Mouse (Mus musculus) MEL (cell line): ENCODE results near the gene Atp6v1e2. TPM values are rescaled to one million over a fixed set of nuclear protein-coding genes. Genes with fewer than 3 reads are reported as not detected.

ENCODE experiments used
- DNase-seq: peaks from one replicate; pipeline ENCODE4 v3.0.0; 2011; ENCODE audit warnings: low read depth, low spot score
- H3K27ac ChIP-seq: 2 replicates; pipeline ENCODE4 v1.5.1; 2012; ENCODE audit warnings: low read depth, mild to moderate bottlenecking, control low read depth, low read length, moderate library complexity; ENCODE audit not compliant: control insufficient read depth
- H3K27me3 ChIP-seq, 2 experiments: fragments of 150-350 bp in 1 of 2; sonication (generic) in 1 of 2; 2 replicates each; pipeline ENCODE4 v1.6.1; 2012; ENCODE audit warnings: low read length in 2 of 2, mild to moderate bottlenecking in 2 of 2, improper control_type of control experiment in 1 of 2, moderate library complexity in 1 of 2; ENCODE audit not compliant: insufficient read depth in 2 of 2, control insufficient read depth in 1 of 2
- H3K36me3 ChIP-seq, 2 experiments: 2 replicates each; pipeline ENCODE4 v1.6.1; 2012 to 2014; ENCODE audit warnings: low read length in 2 of 2, improper control_type of control experiment in 1 of 2, inconsistent platforms in 1 of 2, mild to moderate bottlenecking in 1 of 2; ENCODE audit not compliant: insufficient read depth in 2 of 2, control insufficient read depth in 1 of 2
- H3K4me1 ChIP-seq, 2 experiments: fragments of 150-350 bp in 1 of 2; sonication (generic) in 1 of 2; 2 replicates each; pipeline ENCODE4 v1.6.1; 2012; ENCODE audit warnings: low read length in 2 of 2, improper control_type of control experiment in 1 of 2, mild to moderate bottlenecking in 1 of 2; ENCODE audit not compliant: insufficient read depth in 2 of 2, control insufficient read depth in 1 of 2
- H3K4me3 ChIP-seq, 2 experiments: fragments of 150-350 bp in 1 of 2; sonication (generic) in 1 of 2; 2 replicates each; pipeline ENCODE4 v1.5.1; 2012; ENCODE audit warnings: low read depth in 2 of 2, low read length in 2 of 2, mild to moderate bottlenecking in 2 of 2, moderate library complexity in 2 of 2, control low read depth in 1 of 2, improper control_type of control experiment in 1 of 2; ENCODE audit not compliant: control insufficient read depth in 1 of 2, insufficient read depth in 1 of 2
- H3K79me2 ChIP-seq: 2 replicates; pipeline ENCODE4 v1.6.1; 2012; ENCODE audit warnings: mild to moderate bottlenecking, low read length, moderate library complexity; ENCODE audit not compliant: control insufficient read depth, poor library complexity, insufficient read depth
- H3K9ac ChIP-seq: 2 replicates; pipeline ENCODE4 v1.6.1; 2012; ENCODE audit warnings: low read depth, mild to moderate bottlenecking, control low read depth, low read length, moderate library complexity; ENCODE audit not compliant: control insufficient read depth, poor library complexity, severe bottlenecking
- H3K9me3 ChIP-seq: fragments of 150-350 bp; sonication (generic); replicated peaks from 2 replicates; pipeline ENCODE4 v1.6.1; 2012; ENCODE audit warnings: mild to moderate bottlenecking, low read length, improper control_type of control experiment, moderate library complexity; ENCODE audit not compliant: insufficient read depth
- CHD1 ChIP-seq: IDR thresholded peaks from 2 replicates; pipeline ENCODE4 v1.6.1; 2012; ENCODE audit warnings: low read depth, mild to moderate bottlenecking, inconsistent platforms, low read length, improper control_type of control experiment
- CHD2 ChIP-seq: IDR thresholded peaks from 2 replicates; pipeline ENCODE4 v1.6.1; 2011; ENCODE audit warnings: low read length, improper control_type of control experiment
- CTCF ChIP-seq, 3 experiments: IDR thresholded peaks in 2 of 3; conservative IDR thresholded peaks in 1 of 3; 2 replicates each; pipeline ENCODE4 v1.5.1; 2011 to 2012; ENCODE audit warnings: low read length in 3 of 3, low read depth in 2 of 3, mild to moderate bottlenecking in 2 of 3, improper control_type of control experiment in 1 of 3, inconsistent platforms in 1 of 3, mixed read lengths in 1 of 3, moderate library complexity in 1 of 3; ENCODE audit not compliant: control insufficient read depth in 1 of 3, insufficient read depth in 1 of 3, poor library complexity in 1 of 3, severe bottlenecking in 1 of 3
- ELF1 ChIP-seq: IDR thresholded peaks from 2 replicates; pipeline ENCODE4 v1.6.1; 2014; ENCODE audit warnings: low read depth, mild to moderate bottlenecking, inconsistent platforms, low read length, improper control_type of control experiment, moderate library complexity
- ETS1 ChIP-seq: IDR thresholded peaks from 2 replicates; pipeline ENCODE4 v1.6.1; 2012; ENCODE audit warnings: low read depth, mild to moderate bottlenecking, inconsistent platforms, low read length, improper control_type of control experiment, moderate library complexity
- HCFC1 ChIP-seq: IDR thresholded peaks from 2 replicates; pipeline ENCODE4 v1.6.1; 2012; ENCODE audit warnings: low read depth, mild to moderate bottlenecking, inconsistent platforms, low read length, improper control_type of control experiment, moderate library complexity
- KAT2A ChIP-seq: conservative IDR thresholded peaks from 2 replicates; pipeline ENCODE4 v1.6.1; 2012; ENCODE audit warnings: low read depth, low read length, improper control_type of control experiment, inconsistent platforms
- MAFK ChIP-seq: IDR thresholded peaks from 2 replicates; pipeline ENCODE4 v1.6.1; 2011; ENCODE audit warnings: low read depth, mild to moderate bottlenecking, low read length, improper control_type of control experiment, borderline replicate concordance
- MYB ChIP-seq: IDR thresholded peaks from 2 replicates; pipeline ENCODE4 v1.6.1; 2011; ENCODE audit warnings: mild to moderate bottlenecking, low read depth, low read length, improper control_type of control experiment
- MYC ChIP-seq: IDR thresholded peaks from 2 replicates; pipeline ENCODE4 v1.6.1; 2011; ENCODE audit warnings: low read depth, mild to moderate bottlenecking, low read length, improper control_type of control experiment, moderate library complexity
- NRF1 ChIP-seq: IDR thresholded peaks from 2 replicates; pipeline ENCODE4 v1.6.1; 2014; ENCODE audit warnings: low read depth, mild to moderate bottlenecking, inconsistent platforms, low read length, improper control_type of control experiment, moderate library complexity; ENCODE audit not compliant: poor library complexity, insufficient read depth, severe bottlenecking
- POLR2A ChIP-seq, 2 experiments: IDR thresholded peaks; 2 replicates each; pipeline ENCODE4 v1.6.1; 2011 to 2012; ENCODE audit warnings: low read length in 2 of 2, mild to moderate bottlenecking in 2 of 2, control low read depth in 1 of 2, improper control_type of control experiment in 1 of 2, low read depth in 1 of 2, moderate library complexity in 1 of 2; ENCODE audit not compliant: control insufficient read depth in 1 of 2, insufficient read depth in 1 of 2, poor library complexity in 1 of 2
- RAD21 ChIP-seq: IDR thresholded peaks from 2 replicates; pipeline ENCODE4 v1.6.1; 2011; ENCODE audit warnings: mild to moderate bottlenecking, low read depth, low read length, improper control_type of control experiment
- SIN3A ChIP-seq: IDR thresholded peaks from 2 replicates; pipeline ENCODE4 v1.6.1; 2012; ENCODE audit warnings: low read length, improper control_type of control experiment, inconsistent platforms
- TAL1 ChIP-seq: IDR thresholded peaks from 2 replicates; pipeline ENCODE4 v1.6.1; 2012; ENCODE audit warnings: mild to moderate bottlenecking, inconsistent platforms, low read length, moderate library complexity, mixed read lengths
- TCF12 ChIP-seq: IDR thresholded peaks from 2 replicates; pipeline ENCODE4 v1.6.1; 2014; ENCODE audit warnings: low read depth, mild to moderate bottlenecking, inconsistent platforms, low read length, improper control_type of control experiment, moderate library complexity
- USF1 ChIP-seq: IDR thresholded peaks from 2 replicates; pipeline ENCODE4 v1.6.1; 2014; ENCODE audit warnings: low read depth, mild to moderate bottlenecking, inconsistent platforms, low read length, improper control_type of control experiment, moderate library complexity
- USF2 ChIP-seq, 2 experiments: IDR thresholded peaks; 2 replicates each; pipeline ENCODE4 v1.6.1; 2011 to 2012; ENCODE audit warnings: improper control_type of control experiment in 2 of 2, low read length in 2 of 2, borderline replicate concordance in 1 of 2, inconsistent platforms in 1 of 2, low read depth in 1 of 2, mild to moderate bottlenecking in 1 of 2; ENCODE audit not compliant: insufficient read depth in 1 of 2
- ZC3H11A ChIP-seq: IDR thresholded peaks from 2 replicates; pipeline ENCODE4 v1.6.1; 2012; ENCODE audit warnings: low read depth, mild to moderate bottlenecking, inconsistent platforms, low read length, improper control_type of control experiment
- ZKSCAN1 ChIP-seq: IDR thresholded peaks from 2 replicates; pipeline ENCODE4 v1.6.1; 2012; ENCODE audit warnings: low read depth, mild to moderate bottlenecking, inconsistent platforms, low read length, improper control_type of control experiment, moderate library complexity
- ZMIZ1 ChIP-seq: IDR thresholded peaks from 2 replicates; pipeline ENCODE4 v1.6.1; 2012; ENCODE audit warnings: low read depth, mild to moderate bottlenecking, inconsistent platforms, low read length, improper control_type of control experiment, moderate library complexity
- ZNF384 ChIP-seq: IDR thresholded peaks from 2 replicates; pipeline ENCODE4 v1.6.1; 2012; ENCODE audit warnings: low read depth, mild to moderate bottlenecking, inconsistent platforms, low read length, improper control_type of control experiment
- polyA plus RNA-seq, 2 experiments: library from polyadenylated mRNA; stranded (reverse) in 1 of 2; unstranded in 1 of 2; fragments of >175 nt in 1 of 2; fragments of >200 nt in 1 of 2; gene quantifications; 2 replicates each; pipeline versions ENCODE4 v1.2.1 to v1.2.4; 2012; ENCODE audit warnings: low replicate concordance in 2 of 2, low read depth in 1 of 2; ENCODE audit not compliant: insufficient read length in 2 of 2, insufficient read depth in 1 of 2, missing spikeins in 1 of 2
- total RNA-seq: library from RNA; depleted of rRNA; stranded (reverse); fragments of 300-350 nt; gene quantifications from 2 replicates; pipeline ENCODE4 v1.2.3, GENCODE M21; 2012

Atp6v1e2 gene
- total and polyA plus RNA-seq, 3 experiments = not detected

- H3K79me2 ChIP-seq = no peaks in the 10 kb centered on the region
- no peak overlapping the region for H3K4me3 ChIP-seq
- TF ChIP-seq SIN3A = no peak
- TF ChIP-seq TCF12 = no peak
- TF ChIP-seq ZKSCAN1 = no peak
- TF ChIP-seq ZC3H11A = no peak
- TF ChIP-seq KAT2A = no peak
- no peak for TF ChIP-seq USF2 (IDR thresholded peaks at IDR 0.05; ENCODE audit: borderline replicate concordance in 1 of 2, insufficient read depth in 1 of 2, low read depth in 1 of 2, low read length in 2 of 2)
- no peak for TF ChIP-seq ETS1
- TF ChIP-seq MAFK = no peak
- no peak for TF ChIP-seq CTCF (IDR thresholded peaks at IDR 0.05 in 2 of 3, conservative IDR thresholded peaks at IDR 0.05 in 1 of 3; ENCODE audit: control insufficient read depth in 1 of 3, insufficient read depth in 1 of 3, low read depth in 2 of 3, low read length in 3 of 3, poor library complexity in 1 of 3, severe bottlenecking in 1 of 3)
- no peak for TF ChIP-seq HCFC1
- no peak for TF ChIP-seq MYB
- TF ChIP-seq NRF1 = no peak
- TF ChIP-seq TAL1 = no peak
- TF ChIP-seq POLR2A (IDR thresholded peaks at IDR 0.05; ENCODE audit: control insufficient read depth in 1 of 2, insufficient read depth in 1 of 2, low read depth in 1 of 2, low read length in 2 of 2, poor library complexity in 1 of 2) = no peak
- TF ChIP-seq RAD21 = no peak
- TF ChIP-seq CHD2 = no peak
- no peak for TF ChIP-seq MYC
- TF ChIP-seq USF1 = no peak
- TF ChIP-seq, all 39 proteins: peak for 0
- Histone ChIP-seq H3K9me3 (no peaks in the 10 kb centered on the region), H3K9ac (no peak overlapping the region), H3K4me1 (peaks cover 0 to 15% of the 10 kb centered on the region in 2 experiments; a peak in 3 of 4 replicates), H3K36me3 (peaks cover 0 to 7% of the 10 kb centered on the region in 2 experiments; a peak in 2 of 4 replicates), H3K27ac (no peak overlapping the region), H3K27me3 (no peaks in the 10 kb centered on the region)
- no peak for DNase-seq
Measured at GRCm38 (mm10) chr17:86970026-86970750, 22.5 kb upstream of the Atp6v1e2 start.

GRCm38 (mm10) chr17:86969582-86969981 is 21.9 kb upstream of the Atp6v1e2 start:
- H3K36me3 ChIP-seq = peaks cover 0 to 7% of the 10 kb centered on the region in 2 experiments; a peak in 2 of 4 replicates
- no peak for TF ChIP-seq POLR2A (IDR thresholded peaks at IDR 0.05; ENCODE audit: control insufficient read depth in 1 of 2, insufficient read depth in 1 of 2, low read depth in 1 of 2, low read length in 2 of 2, poor library complexity in 1 of 2)
- TF ChIP-seq ELF1 = no peak
- 0 out of 2 replicates have a peak, but pooled peaks have one; percentile 40 for TF ChIP-seq TCF12
- no peak for TF ChIP-seq HCFC1
- no peak for TF ChIP-seq ZMIZ1
- 0 out of 2 replicates have a peak, but pooled peaks have one; percentile 19 for TF ChIP-seq ETS1
- peak; percentile 84 for TF ChIP-seq ZNF384
- no peak for TF ChIP-seq CHD1
- TF ChIP-seq, all 39 proteins: peak for 3
- no peaks in the 10 kb centered on the region for H3K79me2 ChIP-seq
- H3K4me1 ChIP-seq = peaks cover 0 to 15% of the 10 kb centered on the region in 2 experiments; a peak in 3 of 4 replicates
- no peak overlapping the region for H3K4me3 ChIP-seq
- H3K27ac ChIP-seq = no peak overlapping the region
- no peaks in the 10 kb centered on the region for H3K9me3 ChIP-seq
- no peaks in the 10 kb centered on the region for H3K27me3 ChIP-seq
- H3K9ac ChIP-seq = no peak overlapping the region
- DNase-seq = peak; percentile 57
